Mouse (Mus musculus): ENCODE results near the gene Adck1. TPM values are rescaled to one million over a fixed set of nuclear protein-coding genes. Genes with fewer than 3 reads are reported as not detected.
"Not testable (repeated sequence)": the region's sequence is repeated elsewhere in the genome, so short reads cannot be mapped to it uniquely, and the experiment has no call there.

Adck1 gene
- polyA plus RNA-seq, 1 experiment, result 14.0 TPM

- H3K4me3 ChIP-seq (ENCODE audit: low read depth, low read length), result no peak overlapping the region
- no peaks in the 10 kb centered on the region for H3K27me3 ChIP-seq (ENCODE audit: control insufficient read depth, insufficient read depth, low read length)
- no peak overlapping the region for H3K27ac ChIP-seq (ENCODE audit: insufficient read depth, low read depth, low read length)
- no peaks in the 10 kb centered on the region for H3K4me1 ChIP-seq (ENCODE audit: control insufficient read depth, insufficient read depth, insufficient read length, low read length)
- TF ChIP-seq POLR2A (IDR thresholded peaks at IDR 0.05; ENCODE audit: low read depth, low read length) (no peak), CTCF (IDR thresholded peaks at IDR 0.05; ENCODE audit: extremely low read depth, insufficient read length, insufficient replicate concordance, low read depth, low read length) (no peak)
- 77% methylated on average over 4 of the region's 4 CpGs for WGBS
- no peaks in the 10 kb centered on the region; the same call in 1 of the 2 replicates for H3K36me3 ChIP-seq (ENCODE audit: control insufficient read depth, insufficient read depth, low read length)
These were observed 7.3 kb downstream of the Adck1 start for GRCm38 (mm10) chr12:88367673-88368072.

- no peak overlapping the region for H3K4me3 ChIP-seq (ENCODE audit: low read depth, low read length)
- H3K27ac ChIP-seq (ENCODE audit: insufficient read depth, low read depth, low read length), result no peak overlapping the region
- H3K27me3 ChIP-seq (ENCODE audit: control insufficient read depth, insufficient read depth, low read length), result no peaks in the 10 kb centered on the region
- H3K4me1 ChIP-seq (ENCODE audit: control insufficient read depth, insufficient read depth, insufficient read length, low read length), result no peaks in the 10 kb centered on the region
- no peak for TF ChIP-seq POLR2A (IDR thresholded peaks at IDR 0.05; ENCODE audit: low read depth, low read length)
- no peak for TF ChIP-seq CTCF (IDR thresholded peaks at IDR 0.05; ENCODE audit: extremely low read depth, insufficient read length, insufficient replicate concordance, low read depth, low read length)
- H3K36me3 ChIP-seq (ENCODE audit: control insufficient read depth, insufficient read depth, low read length), result no peaks in the 10 kb centered on the region; the same call in 1 of the 2 replicates
- WGBS, result 69% methylated on average over 4 of the region's 4 CpGs
These were observed 8.3 kb downstream of the Adck1 start for GRCm38 (mm10) chr12:88368618-88369017.

DNA sequence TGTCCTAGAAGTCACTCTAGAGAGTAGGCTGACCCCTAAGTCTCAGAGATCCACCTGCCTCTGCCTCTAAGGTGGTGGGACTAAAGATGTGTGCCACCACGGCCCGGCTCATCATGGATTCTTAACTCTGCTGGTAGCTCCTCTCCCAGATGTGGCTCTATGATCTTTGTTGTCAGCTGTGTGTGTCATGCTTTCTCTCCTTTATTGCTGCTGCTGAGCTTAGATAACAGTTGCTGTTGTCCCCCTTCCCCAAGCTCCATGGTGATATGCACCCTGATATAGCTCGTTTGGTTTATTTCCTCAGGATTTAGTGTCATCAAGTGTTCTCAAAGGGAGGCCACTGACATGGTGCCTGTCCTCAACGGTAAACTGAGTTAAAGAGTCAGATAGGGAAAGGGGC, 9.3 kb downstream of the Adck1 start:
- H3K4me1 ChIP-seq (ENCODE audit: control insufficient read depth, insufficient read depth, insufficient read length, low read length); H3K27me3 ChIP-seq (ENCODE audit: control insufficient read depth, insufficient read depth, low read length); H3K36me3 ChIP-seq (ENCODE audit: control insufficient read depth, insufficient read depth, low read length); H3K4me3 ChIP-seq (ENCODE audit: low read depth, low read length); H3K27ac ChIP-seq (ENCODE audit: insufficient read depth, low read depth, low read length): not testable (repeated sequence)
- WGBS, result 74% methylated on average over 4 of the region's 4 CpGs

DNA sequence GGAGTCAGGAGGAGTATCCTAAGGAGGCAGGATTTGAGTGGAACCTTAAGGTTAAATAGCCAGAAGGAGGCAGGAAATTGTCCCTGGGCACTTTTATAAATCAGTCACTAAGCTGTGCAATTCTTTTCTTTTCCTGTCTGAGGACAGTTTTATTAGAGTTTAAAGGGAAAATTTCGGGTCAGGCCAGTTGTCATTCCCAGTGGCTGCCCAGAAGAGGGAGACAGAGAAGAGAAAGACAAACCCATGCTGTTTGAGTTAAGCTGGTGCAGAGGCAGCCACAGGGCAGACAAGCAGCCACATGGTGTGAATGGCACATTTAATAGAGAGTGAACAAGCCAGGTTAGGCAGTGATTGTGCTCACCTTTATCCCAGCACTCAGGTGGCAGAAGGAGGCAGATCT, 10.0 kb downstream of the Adck1 start:
- 4% methylated on average over 1 of the region's 1 CpGs for WGBS
- H3K27me3 ChIP-seq (ENCODE audit: control insufficient read depth, insufficient read depth, low read length); H3K4me3 ChIP-seq (ENCODE audit: low read depth, low read length); H3K36me3 ChIP-seq (ENCODE audit: control insufficient read depth, insufficient read depth, low read length); H3K4me1 ChIP-seq (ENCODE audit: control insufficient read depth, insufficient read depth, insufficient read length, low read length); H3K27ac ChIP-seq (ENCODE audit: insufficient read depth, low read depth, low read length): not testable (repeated sequence)

DNA sequence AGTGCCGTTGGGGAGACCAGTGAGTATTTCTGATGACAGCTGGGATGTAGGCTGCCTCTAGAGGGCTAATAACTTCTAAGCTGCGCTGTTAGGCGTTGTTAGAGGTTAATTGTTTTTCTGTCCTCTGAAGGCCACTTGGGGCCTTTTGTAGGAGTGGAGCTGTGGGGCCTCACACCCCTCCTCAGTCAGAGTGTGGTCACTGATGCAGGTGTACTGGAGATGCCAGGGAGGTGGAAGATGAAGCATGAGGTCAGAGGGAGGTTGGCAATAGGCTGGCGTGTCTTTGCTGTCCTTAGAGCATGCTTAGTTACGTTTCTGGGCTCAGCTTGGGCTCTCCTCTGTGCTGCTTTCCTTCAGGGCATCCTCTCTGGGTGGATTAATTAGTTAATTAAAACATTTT, 11.7 kb downstream of the Adck1 start:
- 88% methylated on average over 5 of the region's 5 CpGs for WGBS
- no peak overlapping the region for H3K4me3 ChIP-seq (ENCODE audit: low read depth, low read length)
- no peak overlapping the region for H3K27ac ChIP-seq (ENCODE audit: insufficient read depth, low read depth, low read length)
- H3K36me3 ChIP-seq (ENCODE audit: control insufficient read depth, insufficient read depth, low read length), result no peaks in the 10 kb centered on the region; the same call in 1 of the 2 replicates
- TF ChIP-seq CTCF (IDR thresholded peaks at IDR 0.05; ENCODE audit: extremely low read depth, insufficient read length, insufficient replicate concordance, low read depth, low read length) (no peak), POLR2A (IDR thresholded peaks at IDR 0.05; ENCODE audit: low read depth, low read length) (no peak)
- no peaks in the 10 kb centered on the region for H3K4me1 ChIP-seq (ENCODE audit: control insufficient read depth, insufficient read depth, insufficient read length, low read length)
- no peaks in the 10 kb centered on the region for H3K27me3 ChIP-seq (ENCODE audit: control insufficient read depth, insufficient read depth, low read length)

DNA sequence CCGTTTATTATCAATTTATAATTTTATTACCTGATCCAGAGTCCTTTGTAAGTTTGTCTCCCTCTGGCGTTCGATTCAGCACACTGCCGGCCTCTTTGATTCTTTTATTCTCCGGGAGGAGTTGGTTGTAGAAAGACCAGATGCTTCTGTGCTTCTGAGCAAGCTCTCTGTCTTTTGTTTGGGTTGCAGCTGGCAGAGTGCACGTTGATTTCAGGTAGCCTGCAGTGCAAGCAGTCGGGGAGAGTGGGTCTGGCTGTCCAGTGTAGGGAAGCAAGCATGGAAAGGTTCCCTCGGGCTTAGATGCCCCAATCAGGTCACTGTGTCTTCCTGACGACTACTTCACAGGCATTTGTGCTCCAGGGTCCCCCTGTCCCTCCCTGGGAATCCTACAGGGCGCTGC, 16.5 kb downstream of the Adck1 start:
- no peak for TF ChIP-seq POLR2A (IDR thresholded peaks at IDR 0.05; ENCODE audit: low read depth, low read length)
- TF ChIP-seq CTCF (IDR thresholded peaks at IDR 0.05; ENCODE audit: extremely low read depth, insufficient read length, insufficient replicate concordance, low read depth, low read length), result peak; percentile 21; the same call in 1 of the 2 replicates
- H3K4me3 ChIP-seq (ENCODE audit: low read depth, low read length), result no peak overlapping the region
- peaks cover 2% of the 10 kb centered on the region for H3K36me3 ChIP-seq (ENCODE audit: control insufficient read depth, insufficient read depth, low read length)
- no peak overlapping the region for H3K27ac ChIP-seq (ENCODE audit: insufficient read depth, low read depth, low read length)
- H3K27me3 ChIP-seq (ENCODE audit: control insufficient read depth, insufficient read depth, low read length), result no peaks in the 10 kb centered on the region
- WGBS, result 33% methylated on average over 10 of the region's 10 CpGs
- no peaks in the 10 kb centered on the region for H3K4me1 ChIP-seq (ENCODE audit: control insufficient read depth, insufficient read depth, insufficient read length, low read length)

- Histone ChIP-seq H3K27ac (ENCODE audit: insufficient read depth, low read depth, low read length) (no peak overlapping the region), H3K36me3 (ENCODE audit: control insufficient read depth, insufficient read depth, low read length) (peaks cover 2% of the 10 kb centered on the region), H3K4me1 (ENCODE audit: control insufficient read depth, insufficient read depth, insufficient read length, low read length) (no peaks in the 10 kb centered on the region), H3K4me3 (ENCODE audit: low read depth, low read length) (no peak overlapping the region), H3K27me3 (ENCODE audit: control insufficient read depth, insufficient read depth, low read length) (no peaks in the 10 kb centered on the region)
- 92% methylated on average over 2 of the region's 2 CpGs for WGBS
- TF ChIP-seq CTCF (IDR thresholded peaks at IDR 0.05; ENCODE audit: extremely low read depth, insufficient read length, insufficient replicate concordance, low read depth, low read length), result no peak
- no peak for TF ChIP-seq POLR2A (IDR thresholded peaks at IDR 0.05; ENCODE audit: low read depth, low read length)
These were observed 17.9 kb downstream of the Adck1 start for GRCm38 (mm10) chr12:88378256-88378655.

DNA sequence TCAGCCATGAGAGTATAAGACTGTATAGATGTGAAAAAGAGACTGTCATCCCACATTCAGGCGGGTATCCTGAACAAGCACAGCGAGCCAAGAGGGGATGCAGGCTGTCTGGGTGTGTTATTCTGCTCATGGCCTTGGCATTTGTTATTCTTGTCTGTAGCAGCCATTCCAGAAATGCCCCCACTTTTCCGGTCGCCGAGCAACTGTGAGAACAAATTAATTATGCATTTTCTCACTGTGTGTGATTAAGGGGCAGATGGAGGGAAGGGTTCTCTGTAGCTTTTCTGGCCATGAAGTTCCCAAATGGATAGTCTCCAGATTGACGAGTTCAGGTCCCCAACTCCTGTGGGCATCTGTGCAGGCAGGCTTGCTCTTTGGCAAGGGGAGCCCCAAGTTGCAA, 28.5 kb downstream of the Adck1 start:
- H3K4me1 ChIP-seq (ENCODE audit: control insufficient read depth, insufficient read depth, insufficient read length, low read length), result no peaks in the 10 kb centered on the region
- H3K36me3 ChIP-seq (ENCODE audit: control insufficient read depth, insufficient read depth, low read length), result no peaks in the 10 kb centered on the region
- TF ChIP-seq CTCF (IDR thresholded peaks at IDR 0.05; ENCODE audit: extremely low read depth, insufficient read length, insufficient replicate concordance, low read depth, low read length) (no peak), POLR2A (IDR thresholded peaks at IDR 0.05; ENCODE audit: low read depth, low read length) (no peak)
- H3K27ac ChIP-seq (ENCODE audit: insufficient read depth, low read depth, low read length), result no peak overlapping the region
- 89% methylated on average over 6 of the region's 6 CpGs for WGBS
- no peak overlapping the region for H3K4me3 ChIP-seq (ENCODE audit: low read depth, low read length)
- H3K27me3 ChIP-seq (ENCODE audit: control insufficient read depth, insufficient read depth, low read length), result no peaks in the 10 kb centered on the region

Measured in small intestine, adult 2 months (tissue).